Mouse (Mus musculus) stomach, embryonic 16.5 days (tissue): ENCODE results near the gene Gpr146. TPM values are rescaled to one million over a fixed set of nuclear protein-coding genes. Genes with fewer than 3 reads are reported as not detected.
A peak's percentile ranks its signal among the peaks of the same experiment; 100 is the strongest.

Experiments
- ATAC-seq: fragments of 200-750 bp; cut with Nextera tagmentation; 2 replicates; pipeline ENCODE4 v1.8.0; 2017; ENCODE audit warnings: moderate number of reproducible peaks, moderate TSS enrichment; ENCODE audit not compliant: insufficient read depth, low FRiP score
- H3K27ac ChIP-seq: fragments of 300-500 bp; sonication (generic); 2 replicates; pipeline ENCODE4 v1.5.1; 2014; ENCODE audit warnings: low read length
- H3K27me3 ChIP-seq: fragments of 300-500 bp; sonication (generic); 2 replicates; pipeline ENCODE4 v1.6.1; 2014; ENCODE audit warnings: low read length, control low read depth, mixed read lengths; ENCODE audit not compliant: control insufficient read depth, insufficient read depth
- H3K36me3 ChIP-seq: fragments of 300-500 bp; sonication (generic); 2 replicates; pipeline ENCODE4 v1.6.1; 2014; ENCODE audit warnings: low read length; ENCODE audit not compliant: control insufficient read depth, insufficient read depth
- H3K4me1 ChIP-seq: fragments of 300-500 bp; sonication (generic); 2 replicates; pipeline ENCODE4 v1.6.1; 2014; ENCODE audit warnings: low read length, control low read depth, mixed read lengths; ENCODE audit not compliant: control insufficient read depth, insufficient read depth
- H3K4me2 ChIP-seq: fragments of 300-500 bp; sonication (generic); 2 replicates; pipeline ENCODE4 v1.6.1; 2014; ENCODE audit warnings: low read depth, low read length, mixed read lengths
- H3K4me3 ChIP-seq: fragments of 300-500 bp; sonication (generic); replicated peaks from 2 replicates; pipeline ENCODE4 v1.5.1; 2014; ENCODE audit warnings: mild to moderate bottlenecking, low read length
- H3K9ac ChIP-seq: fragments of 300-500 bp; sonication (generic); 2 replicates; pipeline ENCODE4 v1.6.1; 2014; ENCODE audit warnings: low read length
- H3K9me3 ChIP-seq: fragments of 300-500 bp; sonication (generic); replicated peaks from 2 replicates; pipeline ENCODE4 v1.6.1; 2016; ENCODE audit warnings: low read length, control low read depth; ENCODE audit not compliant: control insufficient read depth
- WGBS: fragments of 180-500 bp; shearing (Covaris S2); extraction: QIAGEN DNeasy Blood & Tissue Kit; methylation state at CpG from one replicate; pipeline ENCODE4 v1.1.7; 2014; 5-methylcytosine and 5-hydroxymethylcytosine counted together
- polyA plus RNA-seq: library from polyadenylated mRNA; unstranded; fragments of >200 nt; fragmentation: Nextera tagmentation; extraction: Ambion mirVana; gene quantifications from 2 replicates; pipeline ENCODE4 v1.2.1, GENCODE M21; 2015

The Gpr146 gene
- polyA plus RNA-seq, 1 experiment from 2014 or later: 4.2 TPM

GRCm38 (mm10) chr5:139365827-139366226 lies 11.7 kb upstream of the Gpr146 start:
- no peak for ATAC-seq
- Histone ChIP-seq H3K27ac (no peak overlapping the region), H3K4me3 (no peak overlapping the region), H3K27me3 (no peaks in the 10 kb centered on the region), H3K4me2 (no peak overlapping the region), H3K9me3 (no peaks in the 10 kb centered on the region), H3K4me1 (peaks cover 12% of the 10 kb centered on the region), H3K9ac (no peak overlapping the region), H3K36me3 (no peaks in the 10 kb centered on the region)
- WGBS: 63% methylated on average over 1 of the region's 1 CpGs

DNA sequence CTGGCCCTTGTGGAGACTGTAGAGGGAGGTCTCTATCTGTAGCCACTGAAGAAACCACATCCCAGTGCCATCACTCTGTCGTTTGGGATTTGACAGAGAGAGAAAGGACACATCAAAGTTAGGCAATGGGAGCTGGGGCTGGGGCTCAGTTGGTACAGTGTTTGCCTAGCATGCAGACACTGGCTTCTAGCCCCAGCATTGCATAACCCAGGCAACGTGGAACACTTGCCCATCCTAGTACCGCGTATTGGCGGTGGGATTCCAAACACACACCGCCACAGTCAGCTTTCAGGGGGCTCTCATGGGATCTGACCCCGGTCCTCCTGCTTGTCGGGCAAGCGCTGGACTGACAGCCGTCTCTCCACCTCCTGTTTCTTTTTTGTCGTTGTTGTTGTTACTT lies 11.0 kb upstream of the Gpr146 start:
- Histone ChIP-seq H3K4me1 (peaks cover 18% of the 10 kb centered on the region), H3K27me3 (no peaks in the 10 kb centered on the region), H3K4me3 (no peak overlapping the region), H3K27ac (no peak overlapping the region), H3K36me3 (no peaks in the 10 kb centered on the region), H3K9ac (no peak overlapping the region), H3K4me2 (no peak overlapping the region), H3K9me3 (no peaks in the 10 kb centered on the region)
- no peak for ATAC-seq
- WGBS: 75% methylated on average over 11 of the region's 11 CpGs

DNA sequence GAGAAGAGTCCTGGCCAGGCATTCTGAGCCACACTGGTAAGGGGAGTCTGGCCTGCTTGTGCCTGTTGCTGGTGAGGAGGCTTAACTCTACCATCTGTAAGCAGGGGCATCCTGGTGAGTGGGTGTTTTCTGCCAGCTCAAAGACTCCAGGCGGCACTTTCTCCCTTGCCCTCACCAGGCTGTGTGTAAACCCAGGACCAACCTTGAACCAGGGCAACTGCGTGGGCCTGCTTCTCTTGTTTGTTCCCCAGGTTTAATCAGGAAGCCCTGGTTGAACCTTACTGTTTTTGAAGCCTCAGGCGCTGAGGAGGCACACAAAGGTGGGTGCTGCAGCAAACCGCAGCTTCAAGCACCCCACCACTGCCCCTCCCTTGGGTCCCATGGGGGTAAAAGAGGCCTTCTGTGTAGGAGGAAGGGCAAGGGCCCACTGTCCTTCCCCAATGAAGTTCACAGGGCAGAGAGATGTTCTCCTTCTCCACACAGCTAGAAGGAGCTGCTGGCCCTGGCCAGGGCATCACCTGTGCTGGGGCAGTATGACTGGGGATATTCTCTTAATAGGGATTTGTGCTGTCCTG lies 9.5 kb upstream of the Gpr146 start:
- Histone ChIP-seq H3K27ac (no peak overlapping the region), H3K9me3 (no peaks in the 10 kb centered on the region), H3K9ac (no peak overlapping the region), H3K4me3 (no peak overlapping the region), H3K4me2 (no peak overlapping the region), H3K36me3 (no peaks in the 10 kb centered on the region), H3K27me3 (no peaks in the 10 kb centered on the region), H3K4me1 (peaks cover 28% of the 10 kb centered on the region)
- WGBS: 87% methylated on average over 4 of the region's 4 CpGs
- ATAC-seq: no peak

GRCm38 (mm10) chr5:139368638-139369320 lies 8.7 kb upstream of the Gpr146 start:
- Histone ChIP-seq H3K27me3 (no peaks in the 10 kb centered on the region), H3K36me3 (no peaks in the 10 kb centered on the region), H3K4me3 (no peak overlapping the region), H3K4me2 (no peak overlapping the region), H3K27ac (no peak overlapping the region), H3K4me1 (peaks cover 28% of the 10 kb centered on the region), H3K9ac (no peak overlapping the region), H3K9me3 (no peaks in the 10 kb centered on the region)
- 82% methylated on average over 11 of the region's 11 CpGs for WGBS
- ATAC-seq: no peak

DNA sequence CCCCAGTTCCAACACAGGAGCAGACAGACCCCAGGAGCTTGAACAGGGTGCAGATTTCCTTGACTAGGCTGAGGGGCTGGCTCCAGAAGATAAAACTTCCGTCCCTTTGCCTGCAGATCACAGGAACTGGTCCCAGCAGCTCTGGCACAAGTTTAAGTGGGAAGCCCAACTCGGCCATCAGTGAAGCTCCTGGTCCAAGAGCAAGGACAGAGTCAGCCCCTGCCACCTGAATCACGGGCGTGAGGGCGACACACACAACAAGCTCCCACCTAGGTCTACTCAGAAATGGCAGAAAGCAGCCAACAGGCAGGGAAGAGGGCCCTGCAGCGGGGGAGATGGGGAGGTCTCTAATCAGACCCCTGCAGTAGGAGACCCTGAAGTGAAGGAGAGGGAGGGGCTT lies 7.2 kb upstream of the Gpr146 start:
- Histone ChIP-seq H3K4me2 (no peak overlapping the region), H3K9me3 (no peaks in the 10 kb centered on the region), H3K4me3 (no peak overlapping the region), H3K4me1 (peaks cover 16% of the 10 kb centered on the region), H3K9ac (peak overlapping the region; percentile 26; the same call in 1 of the 2 replicates), H3K27me3 (no peaks in the 10 kb centered on the region), H3K27ac (no peak overlapping the region), H3K36me3 (no peaks in the 10 kb centered on the region)
- 88% methylated on average over 6 of the region's 6 CpGs for WGBS
- ATAC-seq: no peak

DNA sequence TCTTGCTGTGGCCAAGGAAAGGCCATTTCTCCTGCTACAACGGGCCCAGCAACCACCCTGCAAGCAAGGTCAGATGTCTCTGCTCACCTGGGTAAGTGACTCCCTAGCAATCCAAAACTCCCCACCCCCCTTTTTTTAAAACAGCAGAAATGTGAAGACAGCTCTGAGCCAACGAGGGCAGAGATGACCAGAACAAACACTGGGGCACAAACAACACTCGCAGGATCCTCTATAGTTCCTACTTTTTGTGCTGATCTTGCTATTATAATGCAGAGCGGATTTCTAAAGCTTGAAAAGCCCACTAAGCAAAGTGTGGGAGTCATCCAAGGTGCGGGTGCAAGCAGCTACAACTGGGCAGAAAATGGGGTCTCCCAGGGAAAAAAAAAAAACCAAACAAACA lies 6.4 kb upstream of the Gpr146 start:
- peak overlapping the region; percentile 96 for H3K9ac ChIP-seq
- H3K9me3 ChIP-seq: no peaks in the 10 kb centered on the region
- no peaks in the 10 kb centered on the region for H3K36me3 ChIP-seq
- 60% methylated on average over 5 of the region's 5 CpGs for WGBS
- peaks cover 16% of the 10 kb centered on the region for H3K4me1 ChIP-seq
- H3K4me3 ChIP-seq: peak overlapping the region; percentile 79
- H3K4me2 ChIP-seq: peak overlapping the region; percentile 94
- H3K27ac ChIP-seq: peak overlapping the region; percentile 81; the same call in 1 of the 2 replicates
- no peak for ATAC-seq
- H3K27me3 ChIP-seq: no peaks in the 10 kb centered on the region

DNA sequence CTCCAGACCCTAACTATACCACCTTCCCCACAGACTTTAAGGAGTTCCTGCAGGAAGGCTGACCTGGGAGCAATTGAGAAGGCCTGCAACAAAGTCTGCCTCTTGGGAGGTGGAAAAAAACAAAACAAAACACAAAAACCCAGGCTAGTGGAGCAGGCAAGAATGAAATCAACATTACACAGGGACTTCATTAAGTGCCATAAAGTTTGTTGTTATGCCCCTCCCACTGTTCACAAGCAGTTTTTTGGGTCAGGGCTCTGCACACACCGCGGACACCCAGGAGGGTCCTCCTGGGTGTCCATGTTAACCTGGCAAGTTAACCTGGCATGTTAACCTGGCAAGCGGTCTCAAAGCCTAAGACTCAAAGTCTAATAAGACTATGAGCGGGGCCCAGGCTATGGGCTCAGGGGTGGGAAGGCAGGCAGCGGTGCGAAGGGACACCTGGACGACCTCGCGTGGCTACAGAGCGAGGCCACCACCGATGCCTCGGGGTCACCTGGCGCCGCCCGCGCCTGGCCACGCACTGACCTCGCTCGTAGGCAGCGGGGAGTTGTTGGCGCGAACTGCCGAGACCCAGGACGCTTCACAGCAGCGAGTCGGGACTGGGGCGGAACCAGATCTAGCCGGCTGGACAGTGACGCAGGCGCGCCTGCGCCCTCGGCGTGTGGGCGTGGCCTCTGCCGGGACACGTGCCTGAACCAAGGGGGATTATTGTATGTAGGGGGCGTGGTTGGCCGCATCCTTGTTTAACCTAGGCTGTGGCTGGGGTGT lies 5.7 kb upstream of the Gpr146 start:
- Histone ChIP-seq H3K27me3 (no peaks in the 10 kb centered on the region), H3K4me3 (peak overlapping the region; percentile 79), H3K4me2 (peak overlapping the region; percentile 94), H3K9ac (peak overlapping the region; percentile 96), H3K9me3 (no peaks in the 10 kb centered on the region), H3K36me3 (no peaks in the 10 kb centered on the region), H3K4me1 (peaks cover 16% of the 10 kb centered on the region), H3K27ac (peak overlapping the region; percentile 81)
- under 1% methylated on average over 39 of the region's 39 CpGs for WGBS
- peak; percentile 95 for ATAC-seq

DNA sequence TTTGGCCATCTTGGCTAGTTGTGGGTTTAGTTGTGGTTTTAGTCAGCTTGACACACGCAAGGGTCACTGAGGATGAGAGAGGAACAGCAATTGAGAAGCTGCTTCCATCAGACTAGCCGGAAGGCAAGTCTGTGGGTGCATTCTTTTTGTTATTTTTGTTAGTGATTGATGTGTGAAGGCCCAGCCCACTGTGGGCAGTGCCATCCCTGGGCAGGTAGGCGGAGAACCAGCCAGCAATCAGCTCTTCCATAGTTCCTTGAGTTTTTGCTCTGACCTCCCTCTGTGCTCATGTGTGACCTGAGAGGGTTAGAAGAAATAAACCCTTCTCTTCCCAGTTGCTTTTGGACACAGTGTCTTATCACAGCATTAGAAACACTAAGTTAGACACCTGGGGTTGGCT lies 4.4 kb upstream of the Gpr146 start:
- Histone ChIP-seq H3K27me3 (no peaks in the 10 kb centered on the region), H3K36me3 (no peaks in the 10 kb centered on the region), H3K4me1 (peaks cover 23% of the 10 kb centered on the region), H3K9ac (no peak overlapping the region), H3K4me2 (no peak overlapping the region), H3K27ac (no peak overlapping the region), H3K4me3 (no peak overlapping the region), H3K9me3 (no peaks in the 10 kb centered on the region)
- ATAC-seq: no peak
- 74% methylated on average over 3 of the region's 3 CpGs for WGBS

DNA sequence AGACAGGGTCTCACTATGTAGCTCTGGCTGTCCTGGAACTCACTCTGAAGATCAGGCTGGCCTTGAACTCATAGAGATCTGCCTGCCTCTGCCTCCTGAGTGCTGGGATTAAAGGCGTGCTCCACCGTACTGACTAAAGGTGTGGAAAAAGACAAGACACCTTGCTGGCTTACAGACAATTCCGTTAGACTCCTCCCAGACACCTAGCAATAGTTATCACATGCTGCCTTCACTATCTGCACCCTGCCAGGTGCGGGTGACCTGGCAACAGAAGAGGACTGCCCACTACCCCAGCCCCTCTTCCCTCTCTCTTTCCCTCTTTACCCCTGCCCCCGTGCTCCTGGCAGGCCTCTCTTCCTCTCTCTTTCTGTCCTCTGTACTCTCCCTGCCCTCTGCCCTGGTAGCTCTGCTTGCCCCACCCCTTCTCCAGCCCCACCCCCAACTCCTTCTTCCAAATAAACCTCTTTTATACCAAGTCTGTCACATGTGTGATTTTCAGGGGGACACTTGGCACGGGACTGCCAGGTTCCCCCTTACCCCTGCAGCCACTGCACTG lies 3.5 kb upstream of the Gpr146 start:
- Histone ChIP-seq H3K36me3 (no peaks in the 10 kb centered on the region), H3K27me3 (no peaks in the 10 kb centered on the region), H3K27ac (no peak overlapping the region), H3K9ac (no peak overlapping the region), H3K9me3 (no peaks in the 10 kb centered on the region), H3K4me3 (no peak overlapping the region), H3K4me1 (peaks cover 26% of the 10 kb centered on the region), H3K4me2 (no peak overlapping the region)
- 71% methylated on average over 6 of the region's 6 CpGs for WGBS
- no peak for ATAC-seq
